Mouse (Mus musculus) olfactory bulb, adult 2 months (tissue): ENCODE data around the gene Ggt6. TPM values are rescaled to one million over a fixed set of nuclear protein-coding genes. Genes with fewer than 3 reads are reported as not detected.

Source experiments
- H3K27ac ChIP-seq: fragments of 200-500 bp; 2 replicates; pipeline ENCODE4 v1.5.1; 2012; ENCODE audit warnings: low read depth, low read length; ENCODE audit not compliant: insufficient read depth
- H3K4me1 ChIP-seq: fragments of 200-500 bp; 2 replicates; pipeline ENCODE4 v1.6.1; 2012; ENCODE audit warnings: low read length; ENCODE audit not compliant: control insufficient read depth, insufficient read depth
- H3K4me3 ChIP-seq: fragments of 200-500 bp; 2 replicates; pipeline ENCODE4 v1.5.1; 2012; ENCODE audit warnings: mild to moderate bottlenecking, low read depth, low read length, moderate library complexity; ENCODE audit not compliant: insufficient read depth
- CTCF ChIP-seq: fragments of 200-500 bp; IDR thresholded peaks from 2 replicates; pipeline ENCODE4 v1.5.1; 2012; ENCODE audit warnings: low read depth, mild to moderate bottlenecking, low read length, moderate library complexity; ENCODE audit not compliant: insufficient read depth
- POLR2A ChIP-seq: fragments of 200-500 bp; IDR thresholded peaks from 2 replicates; pipeline ENCODE4 v1.6.1; 2012; ENCODE audit warnings: mild to moderate bottlenecking, low read depth, low read length, moderate library complexity; ENCODE audit not compliant: insufficient read depth
- WGBS: fragments of 180-500 bp; shearing (Covaris S2); methylation state at CpG from one replicate; pipeline ENCODE4 v1.1.7; 2018; 5-methylcytosine and 5-hydroxymethylcytosine counted together
- polyA plus RNA-seq: library from polyadenylated mRNA; stranded (reverse); fragments of >200 nt; gene quantifications from 2 replicates; pipeline ENCODE4 v1.2.4, GENCODE M21; 2012; ENCODE audit warnings: low replicate concordance; ENCODE audit not compliant: missing spikeins, insufficient read depth, insufficient read length

Ggt6 gene
- polyA plus RNA-seq, 1 experiment = not detected

GRCm38 (mm10) chr11:72464821-72465220 is 29.5 kb downstream of the Ggt6 start:
- WGBS = 69% methylated on average over 3 of the region's 3 CpGs
- H3K27ac ChIP-seq = no peak overlapping the region
- no peak overlapping the region for H3K4me3 ChIP-seq
- peaks cover 17% of the 10 kb centered on the region for H3K4me1 ChIP-seq
- no peak for TF ChIP-seq POLR2A
- no peak for TF ChIP-seq CTCF

- no peak overlapping the region for H3K27ac ChIP-seq
- no peak for TF ChIP-seq CTCF
- no peak for TF ChIP-seq POLR2A
- H3K4me1 ChIP-seq = peaks cover 24% of the 10 kb centered on the region
- no peak overlapping the region for H3K4me3 ChIP-seq
- 78% methylated on average over 11 of the region's 11 CpGs for WGBS
Observed at GRCm38 (mm10) chr11:72465978-72466693, 30.8 kb downstream of the Ggt6 start.

GRCm38 (mm10) chr11:72466694-72467507 is 31.6 kb downstream of the Ggt6 start:
- Histone ChIP-seq H3K4me3 (no peak overlapping the region), H3K27ac (peak overlapping the region; percentile 13; the same call in 1 of the 2 replicates), H3K4me1 (peaks cover 24% of the 10 kb centered on the region)
- WGBS = 32% methylated on average over 11 of the region's 11 CpGs
- TF ChIP-seq POLR2A (no peak), CTCF (no peak)

GRCm38 (mm10) chr11:72468525-72468924 is 33.2 kb downstream of the Ggt6 start:
- 78% methylated on average over 5 of the region's 5 CpGs for whole genome bisulfite sequencing
- Histone ChIP-seq H3K27ac (no peak overlapping the region), H3K4me1 (peaks cover 29% of the 10 kb centered on the region), H3K4me3 (no peak overlapping the region)
- no peak for TF ChIP-seq POLR2A
- TF ChIP-seq CTCF = no peak

- Histone ChIP-seq H3K4me3 (no peak overlapping the region), H3K27ac (no peak overlapping the region), H3K4me1 (peaks cover 29% of the 10 kb centered on the region)
- 60% methylated on average over 5 of the region's 5 CpGs for WGBS
- no peak for TF ChIP-seq POLR2A
- TF ChIP-seq CTCF = no peak
Observed at GRCm38 (mm10) chr11:72469217-72469616, 33.9 kb downstream of the Ggt6 start.

GRCm38 (mm10) chr11:72470004-72470403 is 34.7 kb downstream of the Ggt6 start:
- whole genome bisulfite sequencing = 58% methylated on average over 4 of the region's 4 CpGs
- no peak overlapping the region for H3K27ac ChIP-seq
- TF ChIP-seq POLR2A = no peak
- TF ChIP-seq CTCF = no peak

GRCm38 (mm10) chr11:72471381-72471780 is 36.1 kb downstream of the Ggt6 start:
- Histone ChIP-seq H3K27ac (no peak overlapping the region), H3K4me1 (peaks cover 34% of the 10 kb centered on the region), H3K4me3 (no peak overlapping the region)
- 78% methylated on average over 6 of the region's 6 CpGs for WGBS
- TF ChIP-seq CTCF = no peak
- TF ChIP-seq POLR2A = no peak

More at GRCm38 (mm10) chr11:72470004-72470403, 34.7 kb downstream of the Ggt6 start:
- Histone ChIP-seq H3K4me1 (peaks cover 29% of the 10 kb centered on the region), H3K4me3 (no peak overlapping the region)

- WGBS = 88% methylated on average over 4 of the region's 4 CpGs
- H3K4me1 ChIP-seq = peaks cover 48% of the 10 kb centered on the region
- H3K27ac ChIP-seq = no peak overlapping the region
- no peak for TF ChIP-seq POLR2A
- TF ChIP-seq CTCF = no peak
- H3K4me3 ChIP-seq = no peak overlapping the region
Observed at GRCm38 (mm10) chr11:72473540-72473939, 38.2 kb downstream of the Ggt6 start.

- no peak for TF ChIP-seq POLR2A
- TF ChIP-seq CTCF = no peak
- peaks cover 42% of the 10 kb centered on the region for H3K4me1 ChIP-seq
- no peak overlapping the region for H3K27ac ChIP-seq
- no peak overlapping the region for H3K4me3 ChIP-seq
- WGBS = 91% methylated on average over 3 of the region's 3 CpGs
Observed at GRCm38 (mm10) chr11:72474926-72475325, 39.6 kb downstream of the Ggt6 start.
